Mouse (Mus musculus) liver, postnatal 0 days (tissue): ENCODE data around the gene Pepd. TPM values are rescaled to one million over a fixed set of nuclear protein-coding genes. Genes with fewer than 3 reads are reported as not detected.
"Not testable (repeated sequence)": the region's sequence is repeated elsewhere in the genome, so short reads cannot be mapped to it uniquely, and the experiment has no call there.

Experiments
- ATAC-seq: fragments of 200-750 bp; cut with Nextera tagmentation; 2 replicates; pipeline ENCODE4 v1.8.0; 2017; ENCODE audit warnings: mild to moderate bottlenecking, moderate library complexity
- DNase-seq: peaks from one replicate; pipeline ENCODE4 v3.0.0-alpha.2; 2016
- H3K27ac ChIP-seq: fragments of 300-500 bp; sonication (generic); 2 replicates; pipeline ENCODE4 v1.5.1; 2014; ENCODE audit warnings: antibody characterized with exemption, moderate library complexity, mild to moderate bottlenecking, low read depth
- H3K27me3 ChIP-seq: fragments of 300-500 bp; sonication (generic); 2 replicates; pipeline ENCODE4 v1.6.1; 2014; ENCODE audit warnings: low read length, control low read depth, mixed read lengths; ENCODE audit not compliant: insufficient read depth
- H3K36me3 ChIP-seq: fragments of 300-500 bp; sonication (generic); replicated peaks from 2 replicates; pipeline ENCODE4 v1.6.1; 2014; ENCODE audit warnings: mild to moderate bottlenecking, control low read depth, low read length, moderate library complexity, mixed read lengths; ENCODE audit not compliant: insufficient read depth
- H3K4me1 ChIP-seq: fragments of 300-500 bp; sonication (generic); 2 replicates; pipeline ENCODE4 v1.6.1; 2014; ENCODE audit warnings: antibody characterized with exemption, mild to moderate bottlenecking, control low read depth; ENCODE audit not compliant: insufficient read depth
- H3K4me2 ChIP-seq: fragments of 300-500 bp; sonication (generic); 2 replicates; pipeline ENCODE4 v1.6.1; 2014; ENCODE audit warnings: low read depth, mild to moderate bottlenecking, low read length, moderate library complexity, mixed read lengths
- H3K4me3 ChIP-seq: fragments of 300-500 bp; sonication (generic); 2 replicates; pipeline ENCODE4 v1.5.1; 2014; ENCODE audit warnings: low read depth, low read length
- H3K9ac ChIP-seq: fragments of 300-500 bp; sonication (generic); replicated peaks from 2 replicates; pipeline ENCODE4 v1.6.1; 2014; ENCODE audit warnings: mild to moderate bottlenecking, moderate library complexity
- H3K9me3 ChIP-seq: fragments of 300-500 bp; sonication (generic); 2 replicates; pipeline ENCODE4 v1.6.1; 2016; ENCODE audit warnings: mild to moderate bottlenecking, control low read depth, low read length, mixed read lengths
- CTCF ChIP-seq: sonication (generic); IDR thresholded peaks from 2 replicates; pipeline ENCODE4 v1.5.1; 2016; ENCODE audit warnings: antibody characterized with exemption, low read depth
- EP300 ChIP-seq: IDR thresholded peaks from 2 replicates; pipeline ENCODE4 v1.6.1; 2016; ENCODE audit warnings: antibody characterized with exemption, low read depth, mild to moderate bottlenecking
- WGBS: fragments of 180-500 bp; shearing (Covaris S2); extraction: QIAGEN DNeasy Blood & Tissue Kit; methylation state at CpG from one replicate; pipeline ENCODE4 v1.1.7; 2014; ENCODE audit not compliant: insufficient replicate concordance; 5-methylcytosine and 5-hydroxymethylcytosine counted together
- polyA plus RNA-seq: library from polyadenylated mRNA; unstranded; fragments of >200 nt; fragmentation: Nextera tagmentation; extraction: Ambion mirVana; gene quantifications from 2 replicates; pipeline ENCODE4 v1.2.1, GENCODE M21; 2015

Pepd gene
- polyA plus RNA-seq, 1 experiment from 2014 or later, result 30.2 TPM

DNA sequence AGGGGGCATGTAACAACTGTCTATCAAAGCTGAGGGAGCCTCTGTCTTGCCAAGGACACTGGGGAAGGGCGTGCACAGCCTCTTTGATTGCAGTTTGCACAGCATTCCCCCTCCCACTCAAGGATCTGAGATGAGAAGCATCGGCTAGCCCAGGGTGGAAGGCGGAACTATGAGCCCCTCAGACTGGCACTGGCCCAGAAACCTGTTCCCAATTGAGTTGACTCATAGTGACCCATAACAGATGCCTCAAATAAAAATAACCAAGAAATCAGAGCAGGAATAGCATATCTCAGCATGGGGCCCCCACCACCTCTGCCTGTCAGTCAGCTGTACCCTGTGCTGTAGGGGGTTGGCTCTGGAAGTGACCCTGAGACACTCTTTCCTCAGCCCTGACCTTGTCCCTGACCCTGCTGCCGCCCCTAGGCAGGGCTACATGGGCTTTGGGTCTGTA, 60.8 kb downstream of the Pepd start:
- Histone ChIP-seq H3K9ac (no peak overlapping the region), H3K4me1 (no peaks in the 10 kb centered on the region), H3K36me3 (peaks cover 9% of the 10 kb centered on the region; the same call in 1 of the 2 replicates), H3K4me3 (no peak overlapping the region), H3K4me2 (no peak overlapping the region), H3K27ac (no peak overlapping the region), H3K9me3 (no peaks in the 10 kb centered on the region; the same call in 1 of the 2 replicates), H3K27me3 (no peaks in the 10 kb centered on the region)
- ATAC-seq (no peak), DNase-seq (no peak)
- 73% methylated on average over 4 of the region's 4 CpGs for WGBS
- TF ChIP-seq CTCF, result no peak
- TF ChIP-seq EP300, result no peak

DNA sequence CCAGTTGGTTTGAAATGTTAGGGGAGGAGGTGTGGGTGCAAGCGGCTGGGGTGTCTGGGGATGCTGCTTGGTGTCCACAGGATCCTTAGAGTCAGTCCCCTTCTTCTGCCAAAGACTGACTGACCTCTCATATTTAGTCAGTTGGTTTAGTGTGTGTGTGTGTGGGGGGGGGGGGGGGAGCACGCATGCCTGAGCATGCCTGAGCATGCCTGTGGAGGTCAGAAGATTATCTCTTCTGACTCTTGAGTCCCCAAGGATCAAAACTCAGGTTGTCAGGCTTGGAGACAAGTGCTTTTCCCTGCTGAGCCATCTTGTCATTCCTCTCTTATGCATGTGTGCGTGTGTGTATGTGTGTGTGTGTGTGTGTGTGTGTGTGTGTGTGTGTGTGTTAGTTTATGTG, 61.7 kb downstream of the Pepd start:
- H3K27me3 ChIP-seq, result no peaks in the 10 kb centered on the region
- H3K4me2 ChIP-seq, result no peak overlapping the region
- H3K9me3 ChIP-seq, result no peaks in the 10 kb centered on the region; the same call in 1 of the 2 replicates
- peaks cover 9% of the 10 kb centered on the region; the same call in 1 of the 2 replicates for H3K36me3 ChIP-seq
- no peak overlapping the region for H3K9ac ChIP-seq
- DNase-seq (no peak), ATAC-seq (no peak)
- no peak for TF ChIP-seq EP300
- no peak for TF ChIP-seq CTCF
- H3K4me3 ChIP-seq, result no peak overlapping the region
- no peaks in the 10 kb centered on the region for H3K4me1 ChIP-seq
- 90% methylated on average over 2 of the region's 3 CpGs for WGBS
- no peak overlapping the region for H3K27ac ChIP-seq

- no peaks in the 10 kb centered on the region for H3K27me3 ChIP-seq
- H3K4me2 ChIP-seq, result no peak overlapping the region
- H3K9me3 ChIP-seq, result no peaks in the 10 kb centered on the region
- peaks cover 4% of the 10 kb centered on the region; the same call in 1 of the 2 replicates for H3K36me3 ChIP-seq
- 87% methylated on average over 12 of the region's 12 CpGs for WGBS
- TF ChIP-seq CTCF (no peak), EP300 (no peak)
- ATAC-seq, result no peak
- no peak for DNase-seq
- no peak overlapping the region for H3K4me3 ChIP-seq
- H3K4me1 ChIP-seq, result no peaks in the 10 kb centered on the region
- H3K9ac ChIP-seq, result no peak overlapping the region
- no peak overlapping the region for H3K27ac ChIP-seq
Measured at GRCm38 (mm10) chr7:34975913-34976312, 63.7 kb downstream of the Pepd start.

- ATAC-seq (no peak), DNase-seq (no peak)
- no peak overlapping the region for H3K4me2 ChIP-seq
- H3K36me3 ChIP-seq, result 0 out of 2 replicates have a peak, but pooled peaks cover 2% of the 10 kb centered on the region
- no peak overlapping the region for H3K27ac ChIP-seq
- no peaks in the 10 kb centered on the region for H3K27me3 ChIP-seq
- no peaks in the 10 kb centered on the region for H3K9me3 ChIP-seq
- H3K4me3 ChIP-seq, result no peak overlapping the region
- no peaks in the 10 kb centered on the region for H3K4me1 ChIP-seq
- 89% methylated on average over 4 of the region's 4 CpGs for WGBS
- TF ChIP-seq CTCF (no peak), EP300 (no peak)
- H3K9ac ChIP-seq, result no peak overlapping the region
Measured at GRCm38 (mm10) chr7:34977403-34977802, 65.2 kb downstream of the Pepd start.

GRCm38 (mm10) chr7:34981803-34982202, 69.6 kb downstream of the Pepd start:
- Histone ChIP-seq H3K36me3 (no peaks in the 10 kb centered on the region), H3K27ac (no peak overlapping the region), H3K4me2 (no peak overlapping the region), H3K27me3 (no peaks in the 10 kb centered on the region), H3K4me1 (peaks cover 12% of the 10 kb centered on the region), H3K9ac (no peak overlapping the region), H3K4me3 (no peak overlapping the region), H3K9me3 (no peaks in the 10 kb centered on the region)
- 85% methylated on average over 10 of the region's 10 CpGs for WGBS
- TF ChIP-seq EP300 (no peak), CTCF (no peak)
- DNase-seq (no peak), ATAC-seq (no peak)

- not testable (repeated sequence) for H3K27ac ChIP-seq, H3K36me3 ChIP-seq, ATAC-seq, H3K4me2 ChIP-seq, H3K9ac ChIP-seq, H3K27me3 ChIP-seq, DNase-seq, H3K9me3 ChIP-seq, H3K4me3 ChIP-seq
- peaks cover 12% of the 10 kb centered on the region for H3K4me1 ChIP-seq
- 76% methylated on average over 2 of the region's 2 CpGs for whole genome bisulfite sequencing
Measured at GRCm38 (mm10) chr7:34982372-34982771, 70.2 kb downstream of the Pepd start.
